Comparison of ENCODE assay signal across 34 mouse cellular contexts in genomic region chr3:123585790-123586189, GRCm38 (mm10).
"Had no signal": no experiment of that assay in that cellular context is flagged by ENCODE, and none has a peak within 500 bp of the region (broad histone marks: within the 10 kb centered on the region; RNA-seq: fewer than 3 reads in every experiment).

No protein-coding gene starts in this region.

- H3K36me3 ChIP-seq: heart, embryonic 12.5 days; heart, embryonic 13.5 days; heart, embryonic 15.5 days; hindbrain, embryonic 10.5 days; hindbrain, embryonic 12.5 days; hindbrain, embryonic 13.5 days; hindbrain, embryonic 15.5 days; intestine, embryonic 15.5 days; kidney, embryonic 15.5 days had no signal

- H3K9ac ChIP-seq: heart, embryonic 12.5 days; heart, embryonic 13.5 days; heart, embryonic 15.5 days; hindbrain, embryonic 12.5 days; hindbrain, embryonic 13.5 days; hindbrain, embryonic 14.5 days; hindbrain, embryonic 15.5 days; intestine, embryonic 15.5 days; kidney, embryonic 15.5 days had no signal

- H3K27ac ChIP-seq: heart, embryonic 13.5 days; heart, embryonic 15.5 days; hindbrain, embryonic 10.5 days; hindbrain, embryonic 12.5 days; hindbrain, embryonic 13.5 days; hindbrain, embryonic 14.5 days; hindbrain, embryonic 15.5 days; hindbrain, postnatal 0 days; intestine, embryonic 15.5 days; kidney, embryonic 15.5 days; kidney, postnatal 0 days; layer of hippocampus, adult 2 months; left cerebral cortex, adult 2 months had no signal

- ATAC-seq: hindbrain, embryonic 16.5 days; hindbrain, postnatal 0 days; inflammation-experienced regulatory T-cells, adult 6 months; intestine, embryonic 15.5 days; intestine, embryonic 16.5 days; intestine, postnatal 0 days had no signal

- H3K4me3 ChIP-seq: heart, embryonic 12.5 days; heart, embryonic 13.5 days; heart, embryonic 15.5 days; hindbrain, embryonic 10.5 days; hindbrain, embryonic 12.5 days; hindbrain, embryonic 13.5 days; hindbrain, embryonic 15.5 days; intestine, embryonic 15.5 days; kidney, embryonic 15.5 days; layer of hippocampus, adult 2 months; left cerebral cortex, adult 2 months had no signal

- H3K4me1 ChIP-seq: heart, embryonic 13.5 days; heart, embryonic 15.5 days; hindbrain, embryonic 10.5 days; hindbrain, embryonic 12.5 days; hindbrain, embryonic 13.5 days; hindbrain, embryonic 15.5 days; intestine, embryonic 15.5 days; kidney, embryonic 15.5 days had no signal

- DNase-seq: heart, postnatal 10 days; heart, postnatal 14 days; heart, postnatal 36 days; heart, postnatal 4 days; kidney, adult 11 months; kidney, adult 18-20 months; kidney, adult 2 months; kidney, adult 8-10 months; kidney, adult 9 months; kidney, postnatal 10 days; kidney, postnatal 14 days; kidney, postnatal 25 days; kidney, postnatal 36 days; kidney, postnatal 4 days; layer of hippocampus, adult 9-11 months; layer of hippocampus, postnatal 36 days had no signal

- H3K27me3 ChIP-seq: heart, embryonic 12.5 days; heart, embryonic 13.5 days; heart, embryonic 15.5 days; hindbrain, embryonic 12.5 days; hindbrain, embryonic 13.5 days; hindbrain, embryonic 15.5 days; intestine, embryonic 15.5 days; kidney, embryonic 15.5 days had no signal

- H3K4me2 ChIP-seq: heart, embryonic 12.5 days; heart, embryonic 13.5 days; heart, embryonic 15.5 days; hindbrain, embryonic 12.5 days; hindbrain, embryonic 13.5 days; hindbrain, embryonic 14.5 days; hindbrain, embryonic 15.5 days; intestine, embryonic 15.5 days; kidney, embryonic 15.5 days had no signal

- H3K9me3 ChIP-seq: heart, embryonic 12.5 days; heart, embryonic 15.5 days; hindbrain, embryonic 10.5 days; hindbrain, embryonic 12.5 days; hindbrain, embryonic 13.5 days; hindbrain, embryonic 15.5 days; intestine, embryonic 15.5 days; kidney, embryonic 15.5 days had no signal
